Mouse (Mus musculus): ENCODE results near the gene Pon1.
"Not testable (repeated sequence)": the region's sequence is repeated elsewhere in the genome, so short reads cannot be mapped to it uniquely, and the experiment has no call there.

GRCm38 (mm10) chr6:5223551-5223950 lies 29.8 kb upstream of the Pon1 start:
- TF ChIP-seq EP300, CTCF (IDR thresholded peaks at IDR 0.05): not testable (repeated sequence)

Data from lung, postnatal 0 days (tissue).